Mouse (Mus musculus) lung, embryonic 15.5 days (tissue): ENCODE results near the gene Slc25a22. TPM values are rescaled to one million over a fixed set of nuclear protein-coding genes. Genes with fewer than 3 reads are reported as not detected.
A peak's percentile ranks its signal among the peaks of the same experiment; 100 is the strongest.

Source experiments
- ATAC-seq: fragments of 200-750 bp; cut with Nextera tagmentation; 2 replicates; pipeline ENCODE4 v1.8.0; 2017; ENCODE audit warnings: moderate number of reproducible peaks, borderline replicate concordance; ENCODE audit not compliant: low FRiP score, low TSS enrichment; ENCODE audit errors: extremely low read depth
- H3K27ac ChIP-seq: fragments of 300-500 bp; sonication (generic); 2 replicates; pipeline ENCODE4 v1.5.1; 2015; ENCODE audit warnings: moderate library complexity, mild to moderate bottlenecking, inconsistent platforms
- H3K27me3 ChIP-seq: fragments of 300-500 bp; sonication (generic); 2 replicates; pipeline ENCODE4 v1.6.1; 2015; ENCODE audit warnings: inconsistent platforms
- H3K36me3 ChIP-seq: fragments of 300-500 bp; sonication (generic); 2 replicates; pipeline ENCODE4 v1.6.1; 2015; ENCODE audit warnings: inconsistent platforms
- H3K4me1 ChIP-seq: fragments of 300-500 bp; sonication (generic); 2 replicates; pipeline ENCODE4 v1.6.1; 2015; ENCODE audit warnings: inconsistent platforms
- H3K4me2 ChIP-seq: fragments of 300-500 bp; sonication (generic); 2 replicates; pipeline ENCODE4 v1.6.1; 2015; ENCODE audit warnings: inconsistent platforms, mild to moderate bottlenecking, moderate library complexity
- H3K4me3 ChIP-seq: fragments of 300-500 bp; sonication (generic); 2 replicates; pipeline ENCODE4 v1.5.1; 2015; ENCODE audit warnings: mild to moderate bottlenecking, inconsistent platforms
- H3K9ac ChIP-seq: fragments of 300-500 bp; sonication (generic); 2 replicates; pipeline ENCODE4 v1.6.1; 2015; ENCODE audit warnings: inconsistent platforms
- H3K9me3 ChIP-seq: fragments of 300-500 bp; sonication (generic); 2 replicates; pipeline ENCODE4 v1.6.1; 2016; ENCODE audit warnings: inconsistent platforms
- WGBS: fragments of 180-500 bp; shearing (Covaris S2); methylation state at CpG from one replicate; pipeline ENCODE4 v1.1.7; 2015; 5-methylcytosine and 5-hydroxymethylcytosine counted together
- polyA plus RNA-seq: library from polyadenylated mRNA; unstranded; fragments of >200 nt; fragmentation: Nextera tagmentation; extraction: Ambion mirVana; gene quantifications from 2 replicates; pipeline ENCODE4 v1.2.1, GENCODE M21; 2015

Gene Slc25a22
- polyA plus RNA-seq, 1 experiment from 2014 or later, result 25.1 TPM

DNA sequence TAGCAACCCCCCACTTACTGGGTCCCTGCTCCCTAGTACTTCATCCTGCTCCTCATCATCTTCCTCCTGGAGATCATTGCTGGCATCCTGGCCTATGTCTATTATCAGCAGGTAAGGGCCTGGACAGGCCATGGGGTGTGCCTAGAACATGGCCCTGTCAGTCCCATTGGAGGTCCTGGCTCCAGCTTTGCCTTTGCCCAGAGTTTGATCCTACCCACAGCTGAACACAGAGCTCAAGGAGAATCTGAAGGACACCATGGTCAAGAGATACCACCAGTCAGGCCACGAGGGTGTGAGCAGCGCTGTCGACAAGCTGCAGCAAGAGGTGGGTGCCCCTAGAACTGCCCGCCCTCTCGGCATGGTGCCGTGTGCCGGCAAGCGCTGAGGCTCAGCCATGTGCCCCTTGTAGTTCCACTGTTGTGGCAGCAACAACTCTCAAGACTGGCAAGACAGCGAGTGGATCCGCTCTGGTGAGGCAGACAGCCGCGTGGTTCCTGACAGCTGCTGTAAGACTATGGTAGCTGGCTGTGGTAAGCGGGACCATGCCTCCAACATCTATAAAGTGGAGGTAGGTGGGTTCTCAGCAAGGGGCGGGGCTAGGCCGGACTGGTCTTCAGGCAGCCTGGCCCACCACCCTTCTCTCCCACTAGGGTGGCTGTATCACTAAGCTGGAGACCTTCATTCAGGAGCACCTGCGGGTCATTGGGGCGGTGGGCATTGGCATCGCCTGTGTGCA lies 32.4 kb upstream of the Slc25a22 start:
- Histone ChIP-seq H3K36me3 (peaks cover 32% of the 10 kb centered on the region), H3K9me3 (no peaks in the 10 kb centered on the region), H3K4me2 (0 out of 2 replicates have a peak overlapping the region, but pooled peaks have one; percentile 74), H3K4me1 (peaks cover 50% of the 10 kb centered on the region), H3K4me3 (no peak overlapping the region), H3K9ac (no peak overlapping the region), H3K27me3 (peaks cover under 1% of the 10 kb centered on the region), H3K27ac (no peak overlapping the region)
- 88% methylated on average over 18 of the region's 18 CpGs for WGBS
- no peak for ATAC-seq

- Histone ChIP-seq H3K9me3 (no peaks in the 10 kb centered on the region), H3K36me3 (peaks cover 32% of the 10 kb centered on the region), H3K4me3 (peak overlapping the region; percentile 61), H3K4me2 (peak overlapping the region; percentile 74), H3K27me3 (peaks cover 8% of the 10 kb centered on the region), H3K9ac (peak overlapping the region; percentile 68), H3K27ac (peak overlapping the region; percentile 84), H3K4me1 (peaks cover 56% of the 10 kb centered on the region)
- ATAC-seq, result no peak
- 74% methylated on average over 6 of the region's 6 CpGs for WGBS
Measured at GRCm38 (mm10) chr7:141469352-141469751, 31.7 kb upstream of the Slc25a22 start.

GRCm38 (mm10) chr7:141468522-141469211 lies 31.0 kb upstream of the Slc25a22 start:
- Histone ChIP-seq H3K4me3 (peak overlapping the region; percentile 61), H3K27ac (peak overlapping the region; percentile 84), H3K36me3 (peaks cover 32% of the 10 kb centered on the region), H3K4me1 (peaks cover 56% of the 10 kb centered on the region), H3K9ac (peak overlapping the region; percentile 68), H3K9me3 (no peaks in the 10 kb centered on the region), H3K4me2 (peak overlapping the region; percentile 74), H3K27me3 (peaks cover 15% of the 10 kb centered on the region)
- WGBS, result 2% methylated on average over 8 of the region's 8 CpGs
- ATAC-seq, result peak; percentile 66

DNA sequence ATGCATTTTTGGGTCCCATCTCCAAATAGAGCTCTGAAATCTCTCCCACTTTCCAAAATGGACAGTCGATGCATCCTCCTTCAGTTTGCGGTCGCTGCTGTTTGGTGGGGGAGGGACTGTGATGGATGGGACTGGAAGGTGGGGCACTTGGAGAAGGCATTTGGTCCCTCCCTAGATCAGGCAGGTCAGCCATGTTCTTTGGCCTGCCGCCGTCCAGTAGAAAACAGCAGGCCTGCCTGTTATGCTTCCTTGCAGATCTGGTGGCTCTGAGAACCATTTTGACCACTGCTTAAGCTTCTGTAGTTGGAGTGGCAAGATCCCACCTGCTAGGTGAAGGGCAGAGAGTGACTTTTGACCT lies 30.5 kb upstream of the Slc25a22 start:
- H3K9me3 ChIP-seq, result no peaks in the 10 kb centered on the region
- H3K4me2 ChIP-seq, result peak overlapping the region; percentile 74
- ATAC-seq, result no peak
- peaks cover 32% of the 10 kb centered on the region for H3K36me3 ChIP-seq
- H3K4me1 ChIP-seq, result peaks cover 53% of the 10 kb centered on the region
- WGBS, result 9% methylated on average over 5 of the region's 5 CpGs
- H3K27ac ChIP-seq, result peak overlapping the region; percentile 84
- H3K27me3 ChIP-seq, result peaks cover 20% of the 10 kb centered on the region
- H3K4me3 ChIP-seq, result peak overlapping the region; percentile 61
- H3K9ac ChIP-seq, result peak overlapping the region; percentile 68

DNA sequence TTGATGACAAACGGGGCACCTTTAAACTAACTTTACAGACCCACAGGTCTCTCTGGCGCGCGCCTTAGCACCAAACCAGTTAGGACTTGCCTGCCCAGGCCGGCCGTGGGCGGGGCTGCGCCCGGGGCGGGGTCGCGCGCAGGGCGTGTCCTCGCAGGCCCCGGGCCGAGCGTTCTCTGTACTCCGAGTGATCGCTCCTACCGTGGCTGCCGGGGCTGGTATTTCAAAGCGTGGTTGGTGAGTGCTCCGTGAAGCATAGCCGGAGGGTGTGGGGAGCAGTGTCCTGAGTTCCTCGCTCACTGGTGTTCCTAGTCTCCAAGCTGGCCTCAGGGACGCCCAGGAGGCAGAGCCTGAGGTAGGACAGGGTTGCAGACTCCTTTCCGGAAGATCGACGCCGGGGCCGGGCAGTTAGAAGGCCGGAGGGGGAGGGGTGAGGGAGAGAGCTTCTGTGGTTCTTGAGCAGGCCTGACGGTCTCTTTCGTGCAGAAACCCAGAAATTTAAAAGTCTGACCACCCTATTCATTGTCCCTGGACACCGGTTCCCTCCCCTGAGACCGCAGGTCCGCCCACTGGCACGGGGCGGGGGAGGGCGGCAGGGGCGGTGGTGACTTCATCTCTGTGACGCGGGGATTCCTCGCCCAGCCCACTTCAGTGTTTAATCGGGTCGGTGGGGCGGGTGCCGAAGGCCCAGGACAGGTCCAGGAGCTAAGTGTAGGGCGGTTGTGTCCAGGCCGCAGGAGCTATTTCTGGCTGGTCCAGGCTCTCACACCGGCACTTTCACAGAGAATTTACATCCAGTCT lies 29.7 kb upstream of the Slc25a22 start, which contains the start of gene Cd151:
TSS of gene Cd151 (plus strand) at position 163 of the 801 bp plus-strand sequence.
- under 1% methylated on average over 52 of the region's 52 CpGs for WGBS
- peaks cover 55% of the 10 kb centered on the region for H3K4me1 ChIP-seq

DNA sequence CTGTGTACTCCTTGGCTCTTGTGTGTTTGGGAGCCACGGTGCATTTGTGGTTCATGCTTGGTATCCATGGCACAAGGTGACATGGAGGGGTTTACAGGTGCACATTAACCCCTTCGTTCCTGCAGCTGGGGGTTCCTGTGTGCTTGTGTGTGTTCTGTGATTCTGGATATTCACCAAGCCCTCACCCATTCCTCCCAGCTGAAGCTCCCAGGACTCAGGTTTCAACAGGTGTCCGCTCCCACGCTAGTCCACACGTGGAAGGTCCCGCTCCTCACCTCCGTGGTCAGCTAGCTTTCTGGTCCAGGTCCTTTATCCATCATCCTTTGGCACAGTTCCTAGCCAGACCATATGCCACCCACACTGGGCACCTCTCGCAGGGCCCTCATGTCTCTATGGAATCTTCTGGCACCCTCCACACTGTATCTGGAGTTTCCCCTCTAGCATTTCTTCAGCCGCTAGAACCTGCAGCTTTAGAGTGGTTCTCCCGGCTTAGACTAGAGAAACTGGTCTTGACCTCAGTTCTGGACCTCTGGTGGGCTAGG lies 29.0 kb upstream of the Slc25a22 start:
- Histone ChIP-seq H3K9ac (peak overlapping the region; percentile 68), H3K4me2 (peak overlapping the region; percentile 74), H3K27me3 (peaks cover 35% of the 10 kb centered on the region), H3K27ac (peak overlapping the region; percentile 84), H3K9me3 (no peaks in the 10 kb centered on the region), H3K4me1 (peaks cover 63% of the 10 kb centered on the region), H3K36me3 (peaks cover 24% of the 10 kb centered on the region), H3K4me3 (peak overlapping the region; percentile 61)
- WGBS, result 52% methylated on average over 10 of the region's 10 CpGs
- no peak for ATAC-seq

More for the DNA sequence above, 29.7 kb upstream of the Slc25a22 start, which contains the start of gene Cd151:
- H3K4me2 ChIP-seq, result peak within 1 kb of the TSS; percentile 74
- ATAC-seq, result peak; percentile 84
- H3K27me3 ChIP-seq, result peaks cover 27% of the 10 kb centered on the region
- H3K36me3 ChIP-seq, result peaks cover 29% of the 10 kb centered on the region
- peak within 1 kb of the TSS; percentile 84 for H3K27ac ChIP-seq
- no peaks in the 10 kb centered on the region for H3K9me3 ChIP-seq
- peak within 1 kb of the TSS; percentile 61 for H3K4me3 ChIP-seq
- peak within 1 kb of the TSS; percentile 68 for H3K9ac ChIP-seq

- H3K9ac ChIP-seq, result no peak overlapping the region
- peaks cover 18% of the 10 kb centered on the region for H3K36me3 ChIP-seq
- no peak overlapping the region for H3K4me3 ChIP-seq
- ATAC-seq, result no peak
- no peak overlapping the region for H3K4me2 ChIP-seq
- H3K27me3 ChIP-seq, result peaks cover 40% of the 10 kb centered on the region
- no peak overlapping the region for H3K27ac ChIP-seq
- peaks cover 70% of the 10 kb centered on the region for H3K4me1 ChIP-seq
- WGBS, result 76% methylated on average over 7 of the region's 7 CpGs
- no peaks in the 10 kb centered on the region for H3K9me3 ChIP-seq
Measured at GRCm38 (mm10) chr7:141466045-141466394, 28.3 kb upstream of the Slc25a22 start.

GRCm38 (mm10) chr7:141465388-141466044 lies 27.8 kb upstream of the Slc25a22 start:
- Histone ChIP-seq H3K9ac (no peak overlapping the region), H3K4me3 (no peak overlapping the region)
- 35% methylated on average over 10 of the region's 10 CpGs for WGBS

DNA sequence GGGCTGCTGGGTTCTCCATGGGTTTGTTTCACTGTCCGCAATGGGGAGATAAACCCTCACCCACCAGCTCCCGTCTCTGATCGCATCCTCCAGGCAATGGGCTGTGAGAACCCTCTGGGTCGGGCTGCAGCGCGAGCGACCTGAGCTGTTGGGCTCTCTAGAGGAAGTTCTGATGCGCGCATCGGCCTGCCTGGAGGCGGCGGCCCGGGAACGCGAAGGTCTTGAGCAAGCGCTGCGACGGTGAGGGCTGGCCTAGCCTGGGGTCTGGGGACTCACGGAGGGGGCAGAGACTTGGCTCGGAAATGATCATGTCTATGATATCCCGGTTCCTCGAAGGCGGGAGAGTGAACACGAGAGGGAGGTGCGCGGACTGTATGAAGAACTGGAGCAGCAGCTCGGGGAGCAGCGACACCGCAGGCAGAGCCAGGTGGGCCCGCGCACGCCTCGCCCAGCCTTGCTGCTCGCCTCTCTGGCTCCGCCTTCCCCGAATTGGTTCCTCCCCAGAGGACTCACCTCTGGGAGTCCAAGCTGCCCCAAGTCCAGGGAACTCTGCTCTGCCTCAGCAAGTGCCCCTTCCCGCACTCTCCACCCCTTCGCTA lies 27.0 kb upstream of the Slc25a22 start:
- H3K27me3 ChIP-seq, result peaks cover 52% of the 10 kb centered on the region
- no peak for ATAC-seq
- peaks cover 81% of the 10 kb centered on the region for H3K4me1 ChIP-seq
- H3K4me3 ChIP-seq, result peak overlapping the region; percentile 27
- peak overlapping the region; percentile 55; the same call in 1 of the 2 replicates for H3K27ac ChIP-seq
- no peaks in the 10 kb centered on the region for H3K9me3 ChIP-seq
- 9% methylated on average over 35 of the region's 38 CpGs for WGBS
- H3K36me3 ChIP-seq, result peaks cover 5% of the 10 kb centered on the region; the same call in 1 of the 2 replicates
- peak overlapping the region; percentile 48 for H3K4me2 ChIP-seq
- peak overlapping the region; percentile 15; the same call in 1 of the 2 replicates for H3K9ac ChIP-seq

More at GRCm38 (mm10) chr7:141465388-141466044, 27.8 kb upstream of the Slc25a22 start:
- peaks cover 75% of the 10 kb centered on the region for H3K4me1 ChIP-seq
- H3K9me3 ChIP-seq, result no peaks in the 10 kb centered on the region
- H3K36me3 ChIP-seq, result peaks cover 13% of the 10 kb centered on the region
- H3K4me2 ChIP-seq, result peak overlapping the region; percentile 48; the same call in 1 of the 2 replicates
- H3K27ac ChIP-seq, result no peak overlapping the region
- ATAC-seq, result no peak
- peaks cover 45% of the 10 kb centered on the region for H3K27me3 ChIP-seq

DNA sequence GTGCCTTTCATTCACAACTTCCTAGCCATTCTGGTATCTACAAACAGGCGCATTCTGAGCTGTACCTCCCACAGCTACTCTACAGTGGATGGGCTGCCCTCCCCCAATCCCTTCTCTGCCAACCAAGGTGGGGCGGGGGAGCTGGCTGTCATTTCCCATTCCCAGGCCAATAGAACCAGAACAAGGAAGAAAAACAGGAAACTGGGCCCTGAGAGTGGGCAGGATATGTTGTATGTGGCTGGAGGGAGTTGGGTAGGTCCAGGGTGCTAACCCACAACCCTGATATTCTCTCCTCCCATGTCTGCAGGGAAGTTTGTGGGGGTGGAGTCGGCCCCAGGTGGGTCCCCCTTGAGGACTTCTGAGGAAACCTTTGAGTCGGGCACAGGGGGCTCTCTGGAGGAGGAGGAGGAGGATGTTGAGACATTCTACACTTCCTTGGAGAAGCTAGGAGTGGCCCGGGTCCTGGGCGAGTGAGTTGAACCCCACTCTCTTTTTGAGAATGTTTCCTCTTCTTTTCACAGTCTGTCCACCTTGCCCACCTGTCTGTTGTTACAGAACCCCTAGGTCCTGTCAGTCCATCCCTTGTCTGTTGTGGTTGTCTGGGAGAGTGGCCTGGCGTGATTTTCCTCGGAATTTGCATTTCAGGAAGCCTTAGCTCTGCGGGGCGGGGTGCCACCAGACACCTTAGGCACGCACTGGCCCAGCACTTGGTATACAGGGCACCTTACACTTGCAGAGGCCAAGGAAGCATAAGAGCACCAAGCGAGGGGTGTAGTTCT lies 26.3 kb upstream of the Slc25a22 start:
- peak overlapping the region; percentile 27 for H3K4me3 ChIP-seq
- H3K27ac ChIP-seq, result peak overlapping the region; percentile 72
- peak overlapping the region; percentile 15; the same call in 1 of the 2 replicates for H3K9ac ChIP-seq
- 34% methylated on average over 12 of the region's 12 CpGs for WGBS
- H3K36me3 ChIP-seq, result no peaks in the 10 kb centered on the region
- peaks cover 77% of the 10 kb centered on the region for H3K4me1 ChIP-seq
- H3K4me2 ChIP-seq, result peak overlapping the region; percentile 48
- ATAC-seq, result no peak
- peaks cover 55% of the 10 kb centered on the region for H3K27me3 ChIP-seq
- H3K9me3 ChIP-seq, result no peaks in the 10 kb centered on the region
